Mouse (Mus musculus) ZHBTc4 (cell line): ENCODE results near the gene Gapdh.
A peak's percentile ranks its signal among the peaks of the same experiment; 100 is the strongest.
"Not testable (repeated sequence)": the region's sequence is repeated elsewhere in the genome, so short reads cannot be mapped to it uniquely, and the experiment has no call there.

Experiments used
- DNase-seq: peaks from one replicate; pipeline ENCODE4 v3.0.0-alpha.2; 2011; ENCODE audit warnings: low read depth, low spot score

Gapdh gene

GRCm38 (mm10) chr6:125166861-125167650 lies 789 bp upstream of the Gapdh start:
- peak; percentile 49 for DNase-seq

- peak; percentile 99 for DNase-seq
Observed at GRCm38 (mm10) chr6:125165328-125165891, 857 bp downstream of the Gapdh start.

DNA sequence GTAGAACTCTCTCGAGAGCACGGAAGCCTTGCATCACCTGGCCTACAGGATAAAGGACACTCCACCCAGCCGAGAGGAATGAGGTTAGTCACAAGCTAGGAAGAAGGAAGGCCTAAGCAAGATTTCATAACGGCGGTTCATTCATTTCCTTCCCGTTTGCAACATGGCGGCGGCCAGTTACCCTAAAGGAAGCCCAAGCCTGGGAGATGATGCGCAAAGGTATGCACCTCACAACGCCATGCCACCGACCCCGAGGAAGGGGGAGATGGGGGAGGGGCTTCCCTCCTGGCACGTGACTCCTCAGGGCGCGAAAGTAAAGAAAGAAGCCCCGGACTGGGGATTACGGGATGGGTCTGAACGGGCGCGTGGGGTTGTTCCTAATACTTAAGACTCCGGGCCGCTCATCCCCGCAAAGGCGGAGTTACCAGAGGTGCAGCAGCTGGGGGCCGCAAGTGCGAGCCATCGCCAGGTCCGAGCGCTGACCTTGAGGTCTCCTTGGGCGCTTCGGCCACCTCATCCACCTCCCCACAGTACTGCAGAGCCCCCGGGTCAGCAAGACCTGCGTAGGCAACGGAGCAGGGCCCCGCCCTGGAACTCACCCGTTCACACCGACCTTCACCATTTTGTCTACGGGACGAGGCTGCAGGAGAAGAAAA lies 1.5 kb downstream of the Gapdh start:
- DNase-seq = peak; percentile 94

DNA sequence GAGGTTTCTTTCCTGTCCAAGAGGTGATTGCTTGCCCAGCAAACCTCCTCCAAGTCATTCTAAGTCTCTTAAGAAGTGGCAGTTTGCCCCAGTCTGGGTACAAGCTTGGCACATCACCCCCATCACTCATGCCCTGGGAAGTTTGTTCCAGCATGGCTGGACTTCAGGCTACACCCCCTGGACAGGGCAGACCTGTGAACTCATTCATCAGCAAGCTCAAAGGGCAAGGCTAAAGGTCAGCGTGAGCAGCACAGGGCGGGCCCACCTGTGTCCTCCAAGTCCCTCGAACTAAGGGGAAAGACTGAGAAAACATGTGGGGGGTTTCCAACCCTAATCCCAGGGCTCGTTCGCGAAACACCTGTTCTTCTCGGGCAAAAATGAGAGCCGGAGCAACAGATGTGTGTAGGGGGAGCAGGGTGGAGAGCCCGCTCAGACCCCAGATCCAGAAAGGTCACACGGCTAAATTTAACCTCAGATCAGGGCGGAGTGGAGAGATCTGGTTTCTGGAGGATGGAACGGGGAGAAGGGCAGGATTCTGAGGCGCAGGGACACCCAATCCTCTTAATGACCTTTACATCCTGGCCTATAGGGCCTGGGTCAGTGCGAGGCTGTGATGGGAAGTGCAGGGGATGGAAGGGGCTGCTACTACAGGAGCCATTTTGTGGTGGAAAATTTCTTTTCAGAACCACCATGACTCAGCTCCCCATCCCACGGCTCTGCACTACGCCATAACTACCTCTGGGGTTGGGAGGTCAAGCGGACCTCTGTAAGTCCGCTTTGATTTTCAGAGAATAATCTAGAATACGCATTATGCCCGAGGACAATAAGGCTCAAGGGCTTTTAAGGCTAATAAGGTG lies 2.2 kb downstream of the Gapdh start:
- peak; percentile 59 for DNase-seq

GRCm38 (mm10) chr6:125162615-125163305 lies 3.5 kb downstream of the Gapdh start:
- not testable (repeated sequence) for DNase-seq

- DNase-seq = peak; percentile 91
Observed at GRCm38 (mm10) chr6:125161971-125162370, 4.3 kb downstream of the Gapdh start.

- peak; percentile 97 for DNase-seq
Observed at GRCm38 (mm10) chr6:125160854-125161760, 5.2 kb downstream of the Gapdh start.

- no peak for DNase-seq
Observed at GRCm38 (mm10) chr6:125160558-125160853, 5.8 kb downstream of the Gapdh start.

- peak; percentile 60 for DNase-seq
Observed at GRCm38 (mm10) chr6:125159773-125160557, 6.3 kb downstream of the Gapdh start.

- DNase-seq = no peak
Observed at GRCm38 (mm10) chr6:125158944-125159492, 7.2 kb downstream of the Gapdh start.

- peak; percentile 58 for DNase-seq
Observed at GRCm38 (mm10) chr6:125156903-125157614, 9.2 kb downstream of the Gapdh start.

- DNase-seq = no peak
Observed at GRCm38 (mm10) chr6:125156491-125156890, 9.8 kb downstream of the Gapdh start.

GRCm38 (mm10) chr6:125155262-125155661 lies 11.0 kb downstream of the Gapdh start:
- no peak for DNase-seq

DNA sequence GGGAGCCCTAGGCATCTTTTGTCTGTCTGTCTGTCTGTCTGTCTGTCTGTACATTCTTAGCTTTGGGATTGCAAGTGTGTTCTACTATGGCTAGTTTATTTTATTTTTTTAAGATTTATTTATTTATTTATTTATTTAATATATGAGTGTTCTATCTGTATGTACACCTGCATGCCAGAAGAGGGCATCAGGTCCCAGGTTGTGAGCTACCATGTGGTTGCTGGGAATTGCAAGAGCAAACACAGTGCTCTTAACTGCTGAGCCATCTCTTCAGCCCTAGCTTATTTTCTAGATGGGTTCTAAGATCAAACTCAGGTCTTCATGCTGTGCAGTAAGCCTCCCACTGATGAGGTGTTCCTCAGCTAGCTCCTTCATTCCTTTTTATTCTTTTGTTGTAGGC lies 11.7 kb downstream of the Gapdh start:
- DNase-seq = peak; percentile 60

- DNase-seq = no peak
Observed at GRCm38 (mm10) chr6:125153682-125154081, 12.6 kb downstream of the Gapdh start.

DNA sequence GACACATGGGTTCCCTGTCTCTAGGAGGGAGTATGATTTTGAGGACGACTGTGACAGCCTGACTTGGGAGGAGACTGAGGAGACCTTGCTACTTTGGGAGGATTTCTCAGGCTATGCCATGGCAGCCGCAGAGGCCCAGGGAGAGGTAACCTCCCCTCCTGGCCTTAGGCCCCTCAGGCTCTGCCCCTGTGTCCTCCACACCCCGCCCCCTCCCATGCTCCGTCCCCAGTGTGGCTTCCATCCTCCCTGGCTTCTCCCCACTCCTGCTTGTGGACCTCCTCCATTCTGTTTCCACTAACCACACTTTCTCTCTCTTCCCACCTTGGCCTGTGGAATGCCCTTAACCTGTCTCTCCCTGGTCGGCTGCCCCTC lies 13.3 kb downstream of the Gapdh start:
- DNase-seq = no peak

DNA sequence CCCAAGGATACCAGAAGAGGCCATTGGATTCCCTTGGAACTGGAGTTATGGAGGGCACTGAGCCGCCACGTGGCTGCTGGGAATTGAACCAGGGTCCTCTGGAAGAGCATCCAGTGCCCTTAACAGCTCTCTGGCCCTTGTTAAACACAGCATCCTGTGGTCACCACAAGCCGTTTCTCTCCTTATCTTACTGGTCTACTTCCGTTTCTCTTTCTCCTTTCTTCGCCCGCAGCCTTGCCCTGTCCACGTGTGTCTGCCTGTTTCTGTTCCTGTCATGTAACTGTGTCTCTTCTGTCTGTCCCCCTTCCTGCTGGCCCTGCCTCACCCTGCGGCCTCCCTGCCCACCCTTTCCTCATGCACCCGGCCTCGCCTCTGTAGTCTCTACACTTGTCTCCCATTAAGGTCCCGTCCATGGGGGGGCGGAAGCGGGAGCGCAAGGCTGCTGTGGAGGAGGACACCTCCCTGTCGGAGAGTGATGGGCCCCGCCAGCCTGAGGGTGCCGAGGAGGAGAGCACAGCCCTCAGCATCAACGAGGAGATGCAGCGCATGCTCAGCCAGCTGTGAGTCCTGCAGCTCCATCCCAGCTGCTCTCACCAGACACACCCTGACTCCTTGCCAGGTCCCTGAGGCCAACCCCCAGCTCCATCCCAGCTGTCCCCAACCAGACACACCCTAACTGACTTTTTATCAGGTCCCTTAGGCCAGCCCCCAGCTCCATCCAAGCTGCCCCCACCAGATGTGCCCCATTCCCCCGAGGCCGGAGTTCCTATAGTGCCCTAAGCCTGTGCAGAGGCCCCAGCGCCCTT lies 13.9 kb downstream of the Gapdh start:
- no peak for DNase-seq

DNA sequence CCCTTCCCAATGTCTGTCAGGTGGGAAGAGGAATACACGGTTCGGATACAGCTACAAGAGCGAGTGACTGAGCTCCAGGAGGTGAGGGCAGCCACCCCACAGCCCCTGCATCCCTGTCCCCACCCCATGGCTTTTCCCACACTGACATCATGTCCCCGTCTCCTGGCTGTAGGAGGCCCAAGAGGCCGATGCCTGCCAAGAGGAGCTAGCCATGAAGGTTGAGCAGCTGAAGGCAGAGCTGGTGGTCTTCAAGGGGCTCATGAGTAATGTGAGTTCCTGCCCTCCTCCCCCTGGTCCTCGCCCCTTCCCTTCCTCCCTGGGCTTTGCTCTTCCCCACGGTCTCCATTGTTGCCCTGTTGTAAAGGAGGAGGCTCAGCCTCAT lies 16.7 kb downstream of the Gapdh start:
- DNase-seq = no peak
